Mouse (Mus musculus): ENCODE results near the gene Rundc3b.

DNA sequence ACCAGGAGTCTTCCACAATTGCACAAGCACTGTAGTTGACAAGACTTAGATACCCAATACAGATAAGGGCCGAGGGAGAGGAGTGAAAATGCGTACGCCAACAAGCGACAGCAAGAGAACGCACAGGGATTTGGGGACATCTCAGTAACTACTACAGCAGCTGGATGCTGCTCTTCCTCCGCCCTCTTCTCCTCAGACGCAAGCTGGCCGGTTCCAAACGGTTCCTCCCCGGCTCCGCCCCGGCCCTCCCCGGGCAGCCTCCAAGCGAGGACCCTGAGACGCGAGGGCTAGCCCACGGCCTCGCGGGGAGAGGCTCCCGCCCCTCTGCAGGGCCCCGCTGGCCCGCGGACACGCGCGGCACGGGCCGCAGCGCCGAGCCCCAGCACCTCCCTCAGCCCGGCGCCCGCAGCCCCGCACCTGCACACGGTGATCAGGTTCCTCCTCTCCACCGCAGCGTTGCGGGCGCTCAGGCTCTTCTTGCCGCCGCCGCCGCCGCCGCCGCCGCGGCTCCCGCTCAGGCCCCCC lies 619 bp downstream of the Rundc3b start:
- TF ChIP-seq CTCF (IDR thresholded peaks at IDR 0.05; ENCODE audit: low read depth, low read length) (no peak), POLR2A (IDR thresholded peaks at IDR 0.05; ENCODE audit: extremely low read depth, insufficient read depth, low read length) (no peak)

Data from liver, adult 2 months (tissue).